Mouse (Mus musculus): ENCODE measurements at regions not wholly inside any gene's neighbourhood (a gene's known extent, or its start where the extent isn't known, plus 50 kb on each side); places are given as distances from the start of the nearest gene placed in this dataset.
"Not testable (repeated sequence)": the region's sequence is repeated elsewhere in the genome, so short reads cannot be mapped to it uniquely, and the experiment has no call there.

- DNase-seq (ENCODE audit: extremely low read depth, insufficient read length, low spot score), result no peak
Observed at GRCm38 (mm10) chr6:143431896-143432450, 265.0 kb downstream of the Etnk1 start.

DNA sequence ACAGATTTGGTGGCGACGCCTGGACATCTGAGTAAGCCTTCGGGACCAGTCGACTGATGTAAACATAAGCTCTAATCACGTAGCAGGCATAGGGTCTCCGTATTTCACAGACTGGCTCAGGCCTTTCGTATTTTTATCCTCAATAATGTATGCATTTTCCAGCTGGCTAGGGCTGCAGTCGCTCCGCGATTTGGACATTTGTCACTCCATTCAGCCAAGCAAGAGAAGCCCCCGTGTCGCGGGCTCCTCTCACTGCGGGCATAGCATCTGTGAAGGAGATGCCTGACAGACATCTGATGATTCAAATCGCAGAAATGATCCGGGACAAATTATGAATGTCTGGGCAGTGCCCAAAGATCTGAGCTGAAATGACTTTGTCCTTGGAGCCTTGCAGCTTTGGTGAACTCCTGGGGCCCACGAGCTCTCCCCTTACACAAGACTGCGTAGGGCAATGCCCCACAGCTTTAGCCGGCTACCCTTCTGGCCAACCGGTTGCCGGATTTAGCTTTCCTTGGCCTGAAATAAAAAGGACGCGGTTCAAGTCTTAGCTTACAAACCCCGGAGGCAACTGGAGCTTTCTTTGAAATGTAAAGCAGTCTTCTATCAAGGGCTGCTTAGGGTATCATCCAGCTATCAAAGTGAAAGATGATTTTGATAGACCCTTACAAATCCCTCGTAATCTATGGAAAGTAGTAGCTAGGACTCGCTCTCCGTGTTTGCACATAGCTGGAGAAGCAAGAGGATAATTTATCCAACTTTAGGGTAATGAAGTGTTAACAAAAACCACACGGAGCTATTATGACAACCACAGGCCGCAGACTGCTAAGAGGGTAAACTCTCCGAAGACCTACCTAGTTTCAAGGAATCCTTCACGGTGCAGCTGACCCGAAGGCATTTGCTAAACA, 270.6 kb downstream of the Etnk1 start:
- DNase-seq (ENCODE audit: extremely low read depth, insufficient read length, low spot score), result no peak

DNA sequence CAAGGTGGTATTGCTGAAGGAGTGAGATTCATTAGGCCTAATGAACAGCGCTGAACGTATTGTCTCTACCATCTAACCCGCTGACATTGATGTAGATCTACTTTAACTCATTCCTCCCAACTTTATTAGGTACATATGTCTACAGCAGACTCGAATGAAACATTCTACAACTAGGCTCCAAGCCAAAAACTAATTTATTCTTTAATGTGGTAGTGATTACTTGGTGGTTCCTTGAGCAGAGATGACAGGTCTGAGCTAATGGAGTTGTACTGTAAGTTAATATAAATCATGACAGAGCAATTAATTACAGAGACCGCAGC, 271.2 kb downstream of the Etnk1 start:
- no peak for DNase-seq (ENCODE audit: extremely low read depth, insufficient read length, low spot score)

DNA sequence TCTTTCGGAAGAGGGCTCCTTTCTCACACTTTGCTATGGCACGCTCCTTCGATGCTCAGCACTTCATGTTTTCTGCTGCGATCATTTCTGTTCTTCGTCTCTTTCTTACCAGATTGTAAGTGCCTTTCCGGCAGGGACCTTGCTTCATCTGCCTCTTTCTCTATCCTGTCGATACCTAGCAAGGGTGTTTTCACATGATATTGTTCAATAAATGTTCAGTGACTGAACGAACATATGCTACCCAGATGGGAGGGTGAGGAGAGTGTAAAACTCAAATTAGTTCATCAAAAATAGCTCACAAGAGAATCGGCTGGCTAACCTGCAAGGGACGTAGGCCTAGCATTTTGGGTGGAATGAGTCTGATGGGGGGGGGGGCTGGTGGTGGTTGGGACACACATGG, 272.5 kb downstream of the Etnk1 start:
- no peak for DNase-seq (ENCODE audit: extremely low read depth, insufficient read length, low spot score)

GRCm38 (mm10) chr6:143440237-143440950, 273.4 kb downstream of the Etnk1 start:
- DNase-seq (ENCODE audit: extremely low read depth, insufficient read length, low spot score), result no peak

- DNase-seq (ENCODE audit: extremely low read depth, insufficient read length, low spot score), result no peak
Observed at GRCm38 (mm10) chr6:143442361-143442760, 275.3 kb downstream of the Etnk1 start.

- DNase-seq (ENCODE audit: extremely low read depth, insufficient read length, low spot score), result no peak
Observed at GRCm38 (mm10) chr6:143443446-143443845, 276.4 kb downstream of the Etnk1 start.

GRCm38 (mm10) chr6:143444782-143445181, 277.8 kb downstream of the Etnk1 start:
- DNase-seq (ENCODE audit: extremely low read depth, insufficient read length, low spot score), result no peak

DNA sequence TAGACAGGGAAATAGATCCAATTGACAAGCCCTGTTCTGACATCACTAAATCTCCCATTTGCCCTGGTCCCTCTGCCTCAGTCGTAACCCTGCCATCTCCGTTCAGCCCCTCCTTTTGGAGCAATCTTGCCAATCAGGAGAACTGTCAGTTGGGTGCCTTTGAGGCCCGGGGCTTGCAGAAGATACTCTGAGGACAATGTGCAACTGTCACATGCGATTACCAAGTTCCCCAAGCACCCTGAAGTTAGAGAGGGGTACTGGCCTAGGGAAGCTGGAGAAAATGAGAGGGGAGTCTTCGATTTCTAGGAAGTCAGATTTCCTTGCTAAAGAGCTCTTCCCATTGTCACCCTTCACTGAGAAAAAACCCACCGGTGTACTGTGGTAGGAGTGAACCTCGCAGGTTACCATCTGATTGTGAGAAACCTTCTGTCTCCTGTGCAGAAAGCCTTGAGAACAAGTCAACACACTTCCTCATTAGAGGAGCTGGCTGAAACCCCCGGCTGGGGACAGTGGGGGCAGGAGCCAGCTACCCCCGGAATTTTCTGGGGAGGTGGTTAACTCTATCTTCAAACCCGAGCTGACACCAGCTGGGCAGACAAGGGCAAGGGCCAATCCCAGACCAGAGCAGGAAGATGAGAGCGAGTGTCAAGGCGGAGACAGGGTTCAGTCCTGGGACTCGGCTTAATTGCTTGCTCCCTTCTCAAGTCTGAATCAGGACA, 279.0 kb downstream of the Etnk1 start:
- DNase-seq (ENCODE audit: extremely low read depth, insufficient read length, low spot score), result no peak

- DNase-seq (ENCODE audit: extremely low read depth, insufficient read length, low spot score), result no peak
Observed at GRCm38 (mm10) chr6:143447060-143447459, 280.0 kb downstream of the Etnk1 start.

GRCm38 (mm10) chr6:143449071-143449470, 282.1 kb downstream of the Etnk1 start:
- DNase-seq (ENCODE audit: extremely low read depth, insufficient read length, low spot score), result no peak

GRCm38 (mm10) chr6:143451869-143452268, 284.8 kb downstream of the Etnk1 start:
- no peak for DNase-seq (ENCODE audit: extremely low read depth, insufficient read length, low spot score)

DNA sequence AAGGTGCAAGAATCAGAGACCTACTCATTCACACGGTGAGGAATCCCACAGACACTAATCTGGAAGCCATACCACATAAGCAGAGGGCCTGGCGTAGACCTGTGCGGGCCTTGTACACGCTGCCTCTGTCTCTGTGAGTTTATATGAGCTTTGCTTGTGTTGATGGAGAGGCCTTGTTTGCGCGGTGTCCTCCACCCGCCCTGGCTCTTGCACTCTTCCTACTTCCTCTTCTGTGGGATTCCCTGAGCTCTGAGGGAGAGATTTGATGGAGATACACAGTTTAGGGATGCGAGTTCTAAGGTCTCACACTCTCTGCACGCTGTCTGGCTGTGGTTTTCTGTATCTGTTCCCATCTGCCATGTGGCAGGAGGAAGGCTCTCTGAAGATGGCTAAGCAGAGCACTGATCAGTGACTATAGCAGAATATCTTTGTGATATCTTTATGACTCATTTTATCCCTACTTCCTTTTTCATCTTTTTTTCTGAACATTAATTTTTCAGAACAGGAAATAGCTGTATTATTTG, 287.7 kb downstream of the Etnk1 start:
- no peak for DNase-seq (ENCODE audit: extremely low read depth, insufficient read length, low spot score)

GRCm38 (mm10) chr6:143464907-143465537, 298.0 kb downstream of the Etnk1 start:
- DNase-seq (ENCODE audit: extremely low read depth, insufficient read length, low spot score), result no peak

GRCm38 (mm10) chr6:143472676-143473075, 305.7 kb downstream of the Etnk1 start:
- DNase-seq (ENCODE audit: extremely low read depth, insufficient read length, low spot score), result not testable (repeated sequence)

- DNase-seq (ENCODE audit: extremely low read depth, insufficient read length, low spot score), result no peak
Observed at GRCm38 (mm10) chr6:143474396-143474795, 307.4 kb downstream of the Etnk1 start.

- DNase-seq (ENCODE audit: extremely low read depth, insufficient read length, low spot score), result no peak
Observed at GRCm38 (mm10) chr6:143475296-143475695, 308.3 kb downstream of the Etnk1 start.

GRCm38 (mm10) chr6:143477396-143477795, 310.4 kb downstream of the Etnk1 start:
- DNase-seq (ENCODE audit: extremely low read depth, insufficient read length, low spot score), result no peak

- no peak for DNase-seq (ENCODE audit: extremely low read depth, insufficient read length, low spot score)
Observed at GRCm38 (mm10) chr6:143479239-143479638, 312.2 kb downstream of the Etnk1 start.

DNA sequence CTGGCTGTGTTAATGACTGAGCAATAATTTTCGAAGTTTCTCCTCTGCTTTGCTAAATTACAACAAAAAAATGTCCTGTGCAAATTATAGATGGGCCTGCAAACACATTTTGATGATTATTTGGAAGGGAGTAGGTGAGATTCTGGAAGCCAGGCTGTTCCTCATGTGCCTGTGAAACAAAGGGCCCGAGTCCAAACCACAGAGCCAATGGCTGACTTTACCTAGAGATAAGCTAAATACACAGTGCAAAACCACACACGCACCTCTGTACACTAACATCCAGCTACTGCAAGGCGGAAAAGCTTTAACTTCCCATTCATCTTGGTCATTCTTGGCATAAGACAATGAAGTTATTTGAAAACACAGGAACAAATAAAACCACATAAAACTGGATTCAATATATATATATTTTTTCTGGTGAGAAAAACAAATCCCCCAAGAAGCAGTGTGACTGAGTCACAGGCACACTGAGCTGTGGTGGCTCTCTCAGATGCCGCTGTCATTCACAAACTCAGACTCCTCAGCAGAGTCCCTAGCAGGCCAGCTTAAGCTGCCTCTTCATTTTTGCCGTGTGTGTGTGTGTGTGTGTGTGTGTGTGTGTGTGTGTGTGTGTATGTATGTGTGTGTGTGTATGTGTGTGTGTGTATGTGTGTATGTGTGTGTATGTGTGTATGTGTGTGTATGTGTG, 312.8 kb downstream of the Etnk1 start:
- DNase-seq (ENCODE audit: extremely low read depth, insufficient read length, low spot score), result no peak

Measured in 3134 (cell line).